Mouse (Mus musculus): Measurements from ENCODE around the gene Tenm4.

Gene Tenm4

DNA sequence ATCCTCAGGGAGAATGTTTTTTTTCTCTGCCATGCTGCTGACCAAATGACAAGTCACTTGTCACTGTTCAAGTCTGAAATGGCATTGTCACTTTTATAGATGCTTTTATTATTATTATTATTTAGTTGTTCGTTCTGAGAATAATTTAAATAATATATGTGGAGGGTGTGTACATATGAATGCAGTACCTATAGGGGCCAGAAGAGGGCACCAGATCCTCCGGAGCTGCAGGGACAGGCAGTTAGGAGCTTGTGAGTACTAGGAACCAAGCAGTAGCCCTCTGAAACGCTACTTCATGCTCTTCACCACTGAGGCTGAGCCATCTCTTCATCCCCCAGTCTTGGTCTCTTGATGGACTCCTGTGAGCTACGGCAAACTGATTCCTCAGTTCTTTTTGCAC lies 598.7 kb downstream of the Tenm4 start:
- no peak for DNase-seq (ENCODE audit: low spot score in 2 of 2)

DNA sequence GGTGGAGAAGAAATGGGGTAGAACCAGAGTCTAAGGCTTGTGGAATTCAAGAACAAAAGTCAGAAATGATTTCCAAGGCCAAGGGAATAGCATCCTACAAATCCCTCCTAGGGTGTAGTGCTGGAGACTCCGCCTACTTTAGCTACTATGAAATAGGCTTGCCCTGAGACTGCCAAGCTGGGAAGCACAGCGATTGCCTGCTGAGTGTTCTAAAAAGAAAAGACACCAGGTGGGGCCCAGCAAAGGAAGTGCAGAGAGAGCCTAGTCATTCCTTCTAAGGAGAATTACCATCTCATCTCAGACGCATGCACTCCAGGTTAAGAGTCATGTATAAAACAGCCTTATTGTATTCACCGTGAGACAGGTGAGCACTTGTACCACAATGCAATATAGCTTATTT lies 601.9 kb downstream of the Tenm4 start:
- DNase-seq (ENCODE audit: low spot score in 2 of 2), result no peak

DNA sequence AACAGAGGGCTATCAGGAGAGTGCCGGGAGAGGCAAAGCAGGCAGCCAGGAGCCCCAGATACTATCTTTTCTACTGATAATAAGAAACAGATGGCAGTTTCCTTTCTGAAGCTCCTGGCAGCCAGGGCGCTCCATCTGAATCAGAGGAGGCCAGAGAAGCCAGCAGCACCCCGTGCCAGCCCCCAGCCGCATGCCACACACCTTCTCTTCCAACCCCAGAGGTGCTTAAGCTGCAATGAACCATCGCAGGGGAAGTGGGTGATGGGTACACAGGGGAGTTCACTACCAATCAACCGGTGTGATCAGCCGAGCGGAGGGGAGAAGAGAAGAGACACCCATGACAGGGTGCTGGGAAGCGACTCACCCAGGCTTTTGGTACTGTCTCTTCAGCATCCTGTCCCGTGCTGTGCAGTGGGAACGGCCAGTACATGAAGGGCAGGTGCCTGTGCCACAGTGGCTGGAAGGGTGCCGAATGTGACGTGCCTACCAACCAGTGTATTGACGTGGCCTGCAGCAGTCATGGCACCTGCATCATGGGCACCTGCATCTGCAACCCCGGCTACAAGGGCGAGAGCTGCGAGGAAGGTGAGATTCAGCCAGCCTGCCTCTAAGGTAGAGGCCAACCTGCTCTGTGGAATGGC lies 602.7 kb downstream of the Tenm4 start:
- DNase-seq (ENCODE audit: low spot score in 2 of 2), result peak in 1 of 2 experiments; percentile 25

DNA sequence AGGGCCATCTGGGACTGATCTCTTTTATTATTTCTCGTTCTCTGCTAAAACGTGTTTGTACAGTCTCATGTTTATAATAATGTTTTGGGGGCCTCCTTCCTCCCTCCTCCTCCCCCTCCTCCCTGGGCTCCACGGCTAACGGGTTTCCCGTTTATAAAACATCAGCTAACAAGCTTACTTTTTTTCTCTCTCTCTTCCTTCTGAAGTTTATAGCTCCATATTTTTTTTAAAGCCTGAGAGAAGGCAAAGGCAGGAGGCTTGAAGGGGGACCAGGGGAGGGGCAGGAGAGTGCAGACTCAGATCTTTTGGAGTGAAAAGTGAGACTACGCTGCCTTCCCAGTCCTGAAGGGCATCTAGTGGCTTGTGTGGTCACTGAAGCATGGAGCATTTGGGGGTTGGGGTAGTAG lies 604.0 kb downstream of the Tenm4 start:
- DNase-seq (ENCODE audit: low spot score in 2 of 2), result no peak

DNA sequence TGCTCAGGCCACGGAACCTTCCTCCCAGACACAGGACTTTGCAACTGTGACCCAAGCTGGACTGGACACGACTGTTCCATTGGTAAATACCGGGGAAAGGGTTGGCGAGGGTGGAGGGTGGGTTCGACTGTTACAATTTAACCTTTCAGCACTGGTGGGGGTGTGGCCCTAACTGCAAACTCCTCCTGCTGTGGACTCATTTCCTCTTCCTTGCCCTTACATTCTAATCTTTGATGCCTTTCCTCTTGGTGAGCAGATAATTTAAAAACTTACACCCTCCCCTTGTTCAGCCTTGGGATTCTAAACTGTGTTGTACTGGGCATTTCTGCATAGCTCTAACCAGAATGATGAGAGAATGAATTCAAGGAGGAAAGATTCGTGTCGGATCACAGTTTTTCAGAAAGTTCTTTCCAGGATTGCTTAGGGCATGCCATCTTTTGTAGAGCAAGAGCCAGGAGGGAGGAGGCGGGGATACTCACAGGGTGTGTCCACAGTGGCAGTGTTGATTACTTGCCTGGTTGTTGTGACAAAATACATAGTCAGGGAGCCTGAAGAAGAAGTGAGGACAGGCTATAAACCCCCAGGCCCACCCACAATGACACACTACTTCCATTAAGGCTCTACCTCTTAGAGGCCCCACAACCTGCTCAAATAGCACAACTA lies 607.0 kb downstream of the Tenm4 start:
- DNase-seq (ENCODE audit: low spot score in 2 of 2), result no peak

DNA sequence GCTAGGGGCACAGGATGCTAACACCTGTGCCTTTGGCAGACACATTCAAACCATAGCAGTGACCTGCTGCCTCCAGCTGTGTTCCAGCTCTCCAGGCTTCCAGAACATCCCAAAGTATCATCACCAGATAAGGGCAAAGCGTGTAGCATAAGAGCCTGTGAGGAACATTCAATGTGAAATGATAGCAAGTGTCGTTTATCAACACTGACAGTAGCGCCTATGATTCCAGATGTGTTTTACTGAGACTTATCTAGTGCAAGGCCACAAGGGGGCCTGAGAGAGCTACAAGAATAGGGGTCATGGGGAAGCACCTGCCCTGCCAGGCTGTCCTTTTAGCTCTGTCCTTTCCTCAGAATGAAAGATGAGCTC lies 607.5 kb downstream of the Tenm4 start:
- no peak for DNase-seq (ENCODE audit: low spot score in 2 of 2)

DNA sequence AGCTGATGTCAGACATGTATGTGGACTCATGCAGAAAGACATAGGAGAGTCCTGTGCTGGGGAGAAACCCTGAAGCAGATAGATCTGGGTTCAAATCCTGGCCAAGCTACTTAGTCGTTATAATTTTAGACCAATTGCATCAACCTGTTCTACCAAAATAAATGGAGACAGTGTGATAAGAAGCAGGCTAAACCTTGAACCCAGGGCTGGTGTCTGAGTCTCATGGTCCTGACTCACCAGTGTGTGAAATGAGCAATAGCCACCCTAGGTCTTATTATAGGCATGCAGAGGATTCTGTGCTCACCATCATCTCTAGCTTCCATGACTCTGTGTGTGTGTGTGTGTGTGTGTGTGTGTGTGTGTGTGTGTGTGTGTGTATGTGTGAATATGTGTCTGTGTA lies 609.5 kb downstream of the Tenm4 start:
- no peak for DNase-seq (ENCODE audit: low spot score in 2 of 2)

DNA sequence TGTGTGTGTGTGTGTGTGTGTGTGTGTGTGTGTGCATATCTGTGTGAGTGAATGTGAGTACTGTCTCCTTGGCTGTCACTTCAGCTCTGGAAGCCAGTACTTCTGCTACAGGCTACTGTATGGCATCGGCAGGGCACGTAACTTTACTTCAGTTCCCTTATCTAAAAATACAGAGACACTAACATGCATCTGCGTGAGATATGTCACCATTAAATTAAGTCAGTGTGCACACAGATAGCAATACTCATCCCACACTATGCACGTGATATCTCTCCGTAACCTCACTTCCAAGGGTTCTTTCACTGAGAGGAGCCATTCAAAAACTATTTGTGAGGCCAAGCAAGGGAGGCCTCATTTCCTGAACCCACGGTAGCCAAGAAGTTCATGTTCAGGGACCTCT lies 610.0 kb downstream of the Tenm4 start:
- no peak for DNase-seq (ENCODE audit: low spot score in 2 of 2)

DNA sequence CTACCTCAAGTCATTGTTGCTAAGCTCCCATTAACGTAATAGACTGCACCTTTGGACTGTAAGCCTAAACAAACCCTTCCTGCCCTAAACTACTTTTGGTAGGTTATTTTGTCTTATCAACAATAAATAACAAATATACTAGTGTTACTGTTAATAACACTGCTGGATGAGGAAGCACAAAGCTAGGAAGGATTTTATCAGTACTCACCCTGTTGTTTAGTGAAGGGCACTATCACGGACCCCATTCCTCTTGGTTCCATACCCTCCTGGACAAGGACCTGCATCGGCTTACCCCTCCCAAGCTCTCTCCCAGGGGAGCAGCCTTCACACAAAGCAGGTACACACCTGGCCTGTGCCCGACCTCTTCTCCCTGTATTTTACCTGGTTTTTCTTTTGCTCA lies 611.6 kb downstream of the Tenm4 start:
- no peak for DNase-seq (ENCODE audit: low spot score in 2 of 2)

DNA sequence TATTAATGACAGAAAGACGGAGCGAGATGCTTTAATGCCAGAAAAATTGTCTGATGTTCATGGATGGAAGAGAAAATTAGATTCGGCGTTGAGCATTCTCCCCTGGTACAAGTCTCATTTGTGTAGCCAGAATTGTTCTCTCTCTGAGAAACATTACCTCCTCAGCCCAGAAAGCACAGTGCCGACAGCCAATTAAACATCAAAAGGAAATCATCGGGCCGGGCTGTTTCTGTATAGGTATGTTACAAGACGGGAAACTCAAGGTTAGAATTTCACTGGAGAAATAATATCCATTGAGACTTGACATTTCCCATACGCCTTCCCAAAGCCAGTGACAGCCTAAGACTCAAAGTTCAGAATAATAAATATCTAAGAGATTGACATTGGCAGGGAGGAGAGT lies 614.8 kb downstream of the Tenm4 start:
- no peak for DNase-seq (ENCODE audit: low spot score in 2 of 2)

DNA sequence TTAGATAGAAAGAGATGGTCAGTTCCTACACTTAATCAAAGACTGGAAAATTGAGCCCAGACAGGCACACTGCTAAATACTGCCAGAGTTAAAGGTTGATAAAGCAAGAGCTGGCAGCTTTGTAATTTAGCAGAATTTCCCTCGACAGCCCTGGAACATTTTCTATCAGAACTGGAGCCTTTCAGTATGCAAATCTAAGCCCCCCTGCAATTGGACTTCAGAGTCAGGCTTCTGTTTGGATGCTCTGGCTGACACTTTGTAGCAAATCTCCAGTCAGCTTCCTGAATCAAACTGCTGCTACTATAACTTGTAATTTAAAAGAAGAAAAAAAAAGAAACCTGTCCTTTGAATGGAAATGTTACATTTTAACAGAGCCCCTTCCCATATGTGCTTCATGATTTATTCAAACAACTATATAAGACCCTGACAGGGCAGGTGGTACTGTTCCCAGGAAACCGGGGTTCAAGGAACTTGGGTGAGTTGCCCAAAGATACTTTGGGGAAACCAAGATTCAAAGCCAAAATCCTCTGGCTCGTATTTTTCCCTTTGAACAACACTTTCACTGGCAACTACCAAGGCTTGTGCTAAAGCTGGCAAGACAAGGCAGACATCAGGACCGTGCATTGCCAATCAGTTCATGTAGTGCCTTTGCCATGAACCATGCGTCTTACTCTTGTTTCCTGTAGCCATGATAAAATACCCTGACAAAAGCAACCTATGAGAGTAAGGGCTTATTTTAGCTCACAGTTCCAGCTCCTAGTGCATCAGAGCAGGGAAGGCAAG lies 615.4 kb downstream of the Tenm4 start:
- no peak for DNase-seq (ENCODE audit: low spot score in 2 of 2)

DNA sequence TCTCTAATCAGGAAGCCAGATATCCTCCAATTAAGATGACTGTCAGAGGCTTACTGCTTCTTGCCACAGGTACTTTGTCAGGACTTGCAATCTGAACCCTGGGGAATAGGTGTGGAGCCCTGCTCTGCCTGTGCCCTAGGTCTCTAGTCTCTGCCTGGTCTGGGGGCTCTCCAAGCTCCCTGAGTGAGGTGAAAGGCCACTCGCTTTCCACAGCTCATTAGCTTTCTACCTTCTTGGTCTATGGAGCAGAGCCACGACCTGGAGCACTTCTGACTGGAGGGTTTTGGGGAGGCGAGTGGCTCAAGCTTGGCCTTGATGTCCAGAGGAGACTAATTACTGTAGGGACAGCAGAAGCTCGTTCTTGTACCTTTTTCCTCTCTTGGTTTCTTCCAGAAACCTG lies 617.1 kb downstream of the Tenm4 start:
- no peak for DNase-seq (ENCODE audit: low spot score in 2 of 2)

DNA sequence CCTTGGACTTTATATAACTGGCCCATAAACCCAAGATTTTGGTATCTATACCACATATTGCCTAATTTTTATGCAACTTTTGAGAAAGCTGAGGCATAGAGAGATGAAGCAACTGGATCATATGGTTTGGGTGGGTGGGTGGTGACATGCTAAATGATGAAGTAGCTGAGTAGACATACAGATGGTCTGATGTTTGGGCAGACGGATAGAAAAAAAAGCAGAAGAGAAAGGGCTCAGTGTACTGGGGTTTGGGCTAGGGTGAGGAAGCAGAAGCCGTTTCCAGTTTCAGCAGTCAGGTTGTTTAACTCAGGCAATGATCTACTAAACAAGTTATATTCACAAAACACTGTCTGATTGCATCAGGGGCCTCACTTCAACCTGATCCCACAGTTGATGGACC lies 619.3 kb downstream of the Tenm4 start:
- DNase-seq (ENCODE audit: low spot score in 2 of 2), result no peak

DNA sequence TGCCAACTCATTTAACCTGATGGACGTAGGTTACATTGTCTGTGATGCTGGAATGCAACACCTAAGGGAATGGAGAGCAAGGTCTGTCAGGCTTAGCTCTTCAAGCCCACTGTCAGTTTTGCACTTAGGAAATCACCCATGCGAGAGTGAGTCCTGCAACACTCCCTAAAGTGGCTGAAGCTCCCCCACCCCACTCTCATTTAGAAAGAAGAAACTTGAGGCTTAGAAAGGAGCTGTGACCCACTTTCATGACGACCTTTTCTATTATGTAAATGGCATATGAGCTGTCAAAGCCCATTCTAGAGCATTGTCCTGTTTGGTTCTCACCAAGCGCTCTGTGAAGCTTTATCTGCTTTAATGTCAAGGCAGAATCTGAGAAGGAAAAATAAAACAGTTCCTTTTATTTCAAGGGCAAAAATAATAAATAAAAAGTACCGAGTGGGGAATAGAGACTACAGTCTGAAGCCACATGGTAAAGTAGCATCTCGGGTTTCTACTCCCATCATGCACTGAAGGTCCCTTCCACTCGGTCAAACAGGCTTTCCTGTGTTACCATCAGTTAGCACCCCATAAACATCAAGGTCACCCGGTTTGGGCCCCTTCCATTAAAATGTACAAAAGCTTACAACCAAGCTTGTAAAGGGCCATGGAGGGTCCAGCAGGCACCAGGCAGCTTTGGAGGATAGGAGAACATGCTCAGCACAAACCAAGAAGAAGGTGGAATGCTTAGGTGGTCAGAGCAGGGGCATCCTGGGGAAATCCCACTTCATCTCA lies 621.6 kb downstream of the Tenm4 start:
- no peak for DNase-seq (ENCODE audit: low spot score in 2 of 2)

DNA sequence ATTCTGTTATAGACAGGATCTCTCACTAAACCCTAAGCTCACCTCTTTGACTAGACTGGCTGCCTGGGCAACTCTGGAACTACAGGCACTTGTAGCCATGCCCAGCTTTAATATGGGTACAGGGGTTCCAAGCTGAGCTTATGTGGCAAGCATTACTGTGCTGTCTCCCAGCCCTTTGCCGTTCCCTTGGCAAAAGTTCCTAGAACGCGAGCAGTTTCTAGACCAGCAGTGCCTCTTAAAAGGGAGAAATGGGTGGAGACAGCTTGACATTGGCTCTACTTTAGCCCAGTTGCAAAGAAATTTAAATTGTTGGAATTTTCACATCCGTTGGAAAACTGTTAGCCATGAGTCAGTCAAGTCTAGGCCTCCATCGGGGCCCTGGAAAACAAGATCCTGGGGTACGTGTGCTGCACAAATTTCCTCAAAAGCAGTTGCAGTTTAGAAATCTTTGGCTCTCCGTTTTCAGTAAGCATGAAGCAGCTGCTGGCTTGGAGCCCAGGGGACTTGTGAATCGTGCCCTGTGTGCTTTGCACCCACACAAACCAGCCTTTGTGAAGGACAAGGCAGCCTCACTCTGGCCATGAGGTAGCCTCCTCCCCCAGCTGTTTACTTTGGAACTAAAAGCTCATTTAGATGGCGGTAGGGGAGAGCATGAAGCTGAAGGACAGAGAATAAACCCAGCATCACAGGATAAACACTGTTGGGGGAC lies 625.1 kb downstream of the Tenm4 start:
- DNase-seq (ENCODE audit: low spot score in 2 of 2), result peak; percentile 76 to 82

DNA sequence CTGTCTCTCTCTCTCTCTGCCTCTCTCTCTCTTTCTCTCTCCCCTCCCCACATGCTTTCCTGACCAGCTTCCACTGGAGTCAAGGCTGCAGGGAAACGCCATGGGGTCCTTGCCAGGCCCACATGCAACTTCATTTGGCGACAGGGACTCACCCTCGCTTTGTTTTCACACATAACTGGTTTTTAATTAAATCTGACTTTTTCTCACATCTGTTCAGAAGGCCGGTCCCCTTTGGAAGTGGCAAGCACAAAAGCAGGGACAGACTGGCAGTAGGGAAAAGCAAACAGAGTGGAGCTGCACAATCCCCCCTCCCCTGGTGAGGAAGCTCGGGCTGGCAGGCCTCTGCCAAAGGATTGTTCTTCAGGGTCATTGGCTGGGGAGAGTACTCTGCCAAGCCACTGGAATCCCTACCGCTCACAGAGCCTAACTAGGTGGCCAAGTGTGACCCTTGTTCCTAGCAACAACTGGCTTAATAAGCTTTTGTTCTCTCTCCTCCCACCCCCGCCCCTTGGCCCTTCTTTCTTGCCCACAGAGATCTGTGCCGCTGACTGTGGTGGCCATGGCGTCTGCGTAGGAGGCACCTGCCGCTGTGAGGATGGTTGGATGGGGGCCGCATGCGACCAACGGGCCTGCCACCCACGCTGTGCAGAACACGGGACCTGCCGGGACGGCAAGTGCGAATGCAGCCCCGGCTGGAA lies 625.9 kb downstream of the Tenm4 start:
- DNase-seq (ENCODE audit: low spot score in 2 of 2), result peak; percentile 42 to 44

DNA sequence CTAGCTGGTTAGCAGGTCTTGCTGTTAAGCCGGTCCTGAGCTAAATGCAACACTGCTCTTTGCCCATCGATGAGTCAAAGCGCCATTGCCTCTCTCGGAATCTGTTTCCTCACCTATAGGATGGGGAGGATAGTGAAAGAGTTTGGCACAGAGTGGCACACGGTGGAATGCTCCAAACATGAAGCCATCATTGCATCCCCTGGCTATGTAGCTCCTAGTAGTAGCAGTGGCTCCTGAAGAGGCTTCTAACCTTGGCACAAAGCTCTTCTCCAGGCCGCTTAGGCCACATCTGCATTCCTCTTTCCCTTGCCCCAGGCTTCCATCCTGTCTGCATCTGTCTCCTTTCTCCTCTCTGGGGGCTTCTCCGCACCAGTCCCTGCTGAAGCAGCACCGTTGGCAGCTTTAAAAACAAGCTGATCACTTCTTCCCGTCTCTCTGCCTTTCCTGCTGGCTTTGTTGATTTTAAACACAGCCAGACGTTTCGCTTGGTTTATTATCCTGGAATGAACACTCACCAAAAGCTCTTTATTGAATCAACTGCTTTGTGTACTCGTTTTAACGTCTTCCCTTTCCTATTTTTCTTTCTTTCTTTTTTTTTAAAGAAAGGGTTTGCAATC lies 626.8 kb downstream of the Tenm4 start:
- DNase-seq (ENCODE audit: low spot score in 2 of 2), result no peak

DNA sequence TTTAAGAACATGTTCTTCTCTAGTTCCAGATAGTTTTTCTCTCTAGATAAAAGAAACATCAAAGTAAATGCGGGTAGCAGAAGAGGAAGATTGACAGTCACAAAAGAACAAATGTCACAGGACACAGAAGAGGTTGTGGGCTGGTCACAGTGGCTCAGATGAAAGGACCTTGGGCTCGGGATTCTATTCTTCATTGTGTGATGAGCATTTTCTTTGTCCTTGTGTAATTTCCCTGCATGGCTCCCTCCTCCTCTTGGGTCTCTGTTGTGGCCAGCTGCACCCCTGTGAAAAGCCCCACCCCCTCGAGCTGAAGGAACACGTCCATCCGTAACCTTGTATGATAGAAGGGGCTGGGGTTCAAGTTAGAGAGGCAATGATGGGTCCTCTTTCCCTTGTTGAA lies 628.8 kb downstream of the Tenm4 start:
- no peak for DNase-seq (ENCODE audit: low spot score in 2 of 2)

DNA sequence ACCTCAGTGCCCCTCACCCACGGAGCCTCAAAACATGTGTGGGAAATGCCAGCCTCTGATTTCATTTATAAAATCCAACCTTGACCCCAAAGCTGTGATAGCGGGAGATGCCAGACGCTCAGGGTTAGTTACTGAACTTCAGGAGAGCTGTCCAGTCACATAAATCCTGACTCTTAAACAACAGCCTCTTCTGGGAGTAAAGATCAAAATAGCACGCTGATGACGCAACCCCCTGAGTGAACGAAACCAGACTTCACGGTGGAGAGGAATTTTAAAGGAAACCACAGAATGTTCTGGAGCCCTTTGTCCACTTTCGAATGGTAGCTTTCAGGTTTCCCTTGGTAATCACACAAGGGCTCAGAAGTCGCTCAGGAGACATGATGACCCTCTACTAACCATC lies 630.3 kb downstream of the Tenm4 start:
- no peak for DNase-seq (ENCODE audit: low spot score in 2 of 2)

DNA sequence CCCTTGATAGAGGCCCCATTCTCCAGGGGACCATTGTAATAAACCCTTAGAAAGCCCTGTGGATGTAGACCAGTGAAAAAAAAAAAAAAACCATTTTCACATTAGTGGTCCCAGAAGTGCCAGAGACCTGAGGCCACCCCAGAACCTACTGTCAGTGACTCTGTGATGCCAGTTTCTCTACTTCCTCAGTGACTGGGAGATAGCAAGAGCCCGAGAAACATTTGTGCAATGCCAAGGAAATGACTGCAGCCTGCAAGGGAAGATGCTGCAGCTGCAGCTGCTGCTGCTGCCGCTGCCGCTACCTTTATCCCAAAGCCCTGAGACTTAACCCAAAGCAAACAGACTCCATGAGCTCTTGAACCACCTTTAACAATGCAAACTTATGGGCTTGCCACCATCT lies 631.2 kb downstream of the Tenm4 start:
- DNase-seq (ENCODE audit: low spot score in 2 of 2), result no peak

DNA sequence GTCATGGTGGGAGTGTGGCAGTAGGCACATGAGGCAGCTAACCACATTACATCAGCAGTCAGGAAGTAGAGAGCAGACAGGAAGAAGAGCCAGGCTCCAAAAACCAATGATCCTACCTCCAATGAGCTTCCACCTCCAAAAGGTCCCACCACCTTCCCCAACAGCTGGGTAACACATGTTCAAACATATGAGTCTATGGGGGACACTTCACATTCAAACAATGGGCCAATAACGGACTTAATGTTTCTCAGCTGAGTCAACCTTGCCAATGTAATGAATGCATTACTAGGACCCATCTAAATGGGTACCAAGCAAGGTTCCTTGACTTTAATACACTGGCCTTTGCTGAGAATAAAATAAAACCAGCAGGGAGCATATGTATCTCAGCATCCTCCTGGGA lies 635.5 kb downstream of the Tenm4 start:
- no peak for DNase-seq (ENCODE audit: low spot score in 2 of 2)

All from right cerebral cortex, postnatal 36 days (tissue).